Comparison of ENCODE assay signal across 8 mouse cellular contexts in genomic region chr16:91846089-91846741, GRCm38 (mm10).
DNase-seq lines count a peak whose midpoint lies in the region; ATAC-seq lines count a peak whose summit lies in the region.

No protein-coding gene starts in this region.

- H3K9me3 ChIP-seq in heart, embryonic 13.5 days: no peaks in the 10 kb centered on the region
- no peaks in the 10 kb centered on the region for H3K9me3 ChIP-seq in hindbrain, embryonic 13.5 days

- no peak overlapping the region for H3K4me2 ChIP-seq in heart, embryonic 13.5 days
- H3K4me2 ChIP-seq in hindbrain, embryonic 13.5 days: no peak overlapping the region

- no peak for ATAC-seq in heart, embryonic 13.5 days (ENCODE audit: extremely low read depth, insufficient number of reproducible peaks, low FRiP score, low TSS enrichment)
- no peak for ATAC-seq in hindbrain, embryonic 13.5 days (ENCODE audit: low FRiP score)

- no peak overlapping the region for H3K4me3 ChIP-seq in heart, embryonic 13.5 days
- H3K4me3 ChIP-seq in hindbrain, embryonic 13.5 days: no peak overlapping the region

- 29% methylated on average over 10 of the region's 10 CpGs for WGBS in heart, embryonic 13.5 days
- WGBS in hindbrain, embryonic 13.5 days: 41% methylated on average over 10 of the region's 10 CpGs

- peaks cover 49% of the 10 kb centered on the region for H3K4me1 ChIP-seq in heart, embryonic 13.5 days
- 0 out of 2 replicates have a peak, but pooled peaks cover 2% of the 10 kb centered on the region for H3K4me1 ChIP-seq in hindbrain, embryonic 13.5 days (replicated peaks)

- DNase-seq in heart, adult 8-10 months (ENCODE audit: low spot score): no peak
- DNase-seq in embryo, embryonic 11 days: peak; percentile 48
- peak; percentile 88 for DNase-seq in hindlimb bud, embryonic 11.5 days (ENCODE audit: extremely low spot score, low read depth, low spot score)
- peak; percentile 65 for DNase-seq in lung, postnatal 25 days (ENCODE audit: low spot score)
- no peak for DNase-seq in spleen, postnatal 4 days (ENCODE audit: low spot score in 2 of 2)
- DNase-seq in T-cell, adult 2 months (ENCODE audit: low spot score): no peak

- H3K36me3 ChIP-seq in heart, embryonic 13.5 days: peaks cover 68% of the 10 kb centered on the region
- peaks cover 73% of the 10 kb centered on the region for H3K36me3 ChIP-seq in hindbrain, embryonic 13.5 days

- H3K9ac ChIP-seq in heart, embryonic 13.5 days: no peak overlapping the region
- no peak overlapping the region for H3K9ac ChIP-seq in hindbrain, embryonic 13.5 days

- H3K27me3 ChIP-seq in heart, embryonic 13.5 days (replicated peaks): no peaks in the 10 kb centered on the region
- no peaks in the 10 kb centered on the region for H3K27me3 ChIP-seq in hindbrain, embryonic 13.5 days

- peak overlapping the region; percentile 80 for H3K27ac ChIP-seq in heart, embryonic 13.5 days (replicated peaks)
- H3K27ac ChIP-seq in hindbrain, embryonic 13.5 days: no peak overlapping the region

Comparison
In these comparisons a context has a peak if more than half of its experiments do, and no peak if none do; other contexts are left out.
1. DNase-seq: peak in embryo, embryonic 11 days (single experiment), hindlimb bud, embryonic 11.5 days (single experiment) and lung, postnatal 25 days (single experiment); none in heart, adult 8-10 months (single experiment), spleen, postnatal 4 days (0 of 2) and T-cell, adult 2 months (single experiment).